Mouse (Mus musculus) limb, embryonic 11.5 days (tissue): ENCODE measurements around the gene Tmem132d. TPM values are rescaled to one million over a fixed set of nuclear protein-coding genes. Genes with fewer than 3 reads are reported as not detected.

ENCODE experiments used
- ATAC-seq: fragments of 200-750 bp; cut with Nextera tagmentation; 2 replicates; pipeline ENCODE4 v1.8.0; 2017; ENCODE audit warnings: low read depth; ENCODE audit not compliant: insufficient number of reproducible peaks, low FRiP score, low TSS enrichment
- DNase-seq: peaks from one replicate; pipeline ENCODE4 v3.0.0-alpha.2; 2015; ENCODE audit warnings: low spot score
- H3K27ac ChIP-seq: fragments of 300-500 bp; sonication (generic); replicated peaks from 2 replicates; pipeline ENCODE4 v1.5.1; 2014; ENCODE audit warnings: low read depth, mild to moderate bottlenecking, low read length
- H3K27me3 ChIP-seq: fragments of 300-500 bp; sonication (generic); 2 replicates; pipeline ENCODE4 v1.6.1; 2014; ENCODE audit warnings: mild to moderate bottlenecking, low read length, mixed read lengths; ENCODE audit not compliant: control insufficient read depth, insufficient read depth
- H3K36me3 ChIP-seq: fragments of 300-500 bp; sonication (generic); 2 replicates; pipeline ENCODE4 v1.6.1; 2014; ENCODE audit warnings: mild to moderate bottlenecking, low read length, moderate library complexity, mixed read lengths; ENCODE audit not compliant: control insufficient read depth, insufficient read depth
- H3K4me1 ChIP-seq: fragments of 300-500 bp; sonication (generic); 2 replicates; pipeline ENCODE4 v1.6.1; 2014; ENCODE audit warnings: low read length, mixed read lengths; ENCODE audit not compliant: control insufficient read depth, insufficient read depth
- H3K4me2 ChIP-seq: fragments of 300-500 bp; sonication (generic); 2 replicates; pipeline ENCODE4 v1.6.1; 2014; ENCODE audit warnings: low read depth, mild to moderate bottlenecking, moderate library complexity; ENCODE audit not compliant: severe bottlenecking
- H3K4me3 ChIP-seq: fragments of 300-500 bp; sonication (generic); 2 replicates; pipeline ENCODE4 v1.5.1; 2014; ENCODE audit warnings: low read depth, low read length
- H3K9ac ChIP-seq: fragments of 300-500 bp; sonication (generic); 2 replicates; pipeline ENCODE4 v1.6.1; 2014; ENCODE audit warnings: mild to moderate bottlenecking, low read length
- H3K9me3 ChIP-seq: fragments of 300-500 bp; sonication (generic); 2 replicates; pipeline ENCODE4 v1.6.1; 2016; ENCODE audit warnings: low read length; ENCODE audit not compliant: control insufficient read depth
- WGBS: fragments of 180-500 bp; shearing (Covaris S2); extraction: QIAGEN DNeasy Blood & Tissue Kit; methylation state at CpG from one replicate; pipeline ENCODE4 v1.1.7; 2014; 5-methylcytosine and 5-hydroxymethylcytosine counted together
- polyA plus RNA-seq: library from polyadenylated mRNA; unstranded; fragments of >200 nt; fragmentation: Nextera tagmentation; extraction: Ambion mirVana; gene quantifications from 2 replicates; pipeline ENCODE4 v1.2.1, GENCODE M21; 2014

Gene Tmem132d
- polyA plus RNA-seq, 1 experiment from 2014 or later, result 0.60 TPM

- peaks cover 5% of the 10 kb centered on the region; the same call in 1 of the 2 replicates for H3K4me1 ChIP-seq
- H3K4me2 ChIP-seq, result no peak overlapping the region
- no peak overlapping the region for H3K4me3 ChIP-seq
- H3K27me3 ChIP-seq, result no peaks in the 10 kb centered on the region
- H3K36me3 ChIP-seq, result no peaks in the 10 kb centered on the region
- WGBS, result 77% methylated on average over 7 of the region's 7 CpGs
- no peak for ATAC-seq
- no peak overlapping the region for H3K9ac ChIP-seq
- DNase-seq, result no peak
- H3K9me3 ChIP-seq, result no peaks in the 10 kb centered on the region
- no peak overlapping the region for H3K27ac ChIP-seq
Observed at GRCm38 (mm10) chr5:128336841-128337240, 96.0 kb downstream of the Tmem132d start.

GRCm38 (mm10) chr5:128332766-128333165 lies 100.1 kb downstream of the Tmem132d start:
- Histone ChIP-seq H3K27me3 (no peaks in the 10 kb centered on the region), H3K4me1 (peaks cover 5% of the 10 kb centered on the region; the same call in 1 of the 2 replicates), H3K36me3 (no peaks in the 10 kb centered on the region), H3K27ac (no peak overlapping the region), H3K4me3 (no peak overlapping the region), H3K9ac (no peak overlapping the region), H3K9me3 (no peaks in the 10 kb centered on the region; the same call in 1 of the 2 replicates), H3K4me2 (no peak overlapping the region)
- ATAC-seq (no peak), DNase-seq (no peak)
- WGBS, result 74% methylated on average over 7 of the region's 7 CpGs

- H3K4me1 ChIP-seq, result peaks cover 5% of the 10 kb centered on the region; the same call in 1 of the 2 replicates
- H3K4me2 ChIP-seq, result no peak overlapping the region
- 86% methylated on average over 8 of the region's 8 CpGs for WGBS
- H3K9me3 ChIP-seq, result no peaks in the 10 kb centered on the region; the same call in 1 of the 2 replicates
- H3K36me3 ChIP-seq, result no peaks in the 10 kb centered on the region
- H3K27me3 ChIP-seq, result no peaks in the 10 kb centered on the region
- H3K27ac ChIP-seq, result no peak overlapping the region
- DNase-seq (no peak), ATAC-seq (no peak)
- H3K9ac ChIP-seq, result no peak overlapping the region
- H3K4me3 ChIP-seq, result no peak overlapping the region
Observed at GRCm38 (mm10) chr5:128330351-128330750, 102.5 kb downstream of the Tmem132d start.

- Histone ChIP-seq H3K27ac (no peak overlapping the region), H3K4me1 (no peaks in the 10 kb centered on the region), H3K4me2 (no peak overlapping the region), H3K4me3 (no peak overlapping the region), H3K9me3 (no peaks in the 10 kb centered on the region), H3K9ac (no peak overlapping the region), H3K27me3 (no peaks in the 10 kb centered on the region), H3K36me3 (no peaks in the 10 kb centered on the region; the same call in 1 of the 2 replicates)
- DNase-seq, result no peak
- no peak for ATAC-seq
- WGBS, result 94% methylated on average over 2 of the region's 2 CpGs
Observed at GRCm38 (mm10) chr5:128302387-128302786, 130.5 kb downstream of the Tmem132d start.

- WGBS, result 80% methylated on average over 2 of the region's 2 CpGs
- DNase-seq, result no peak
- no peak for ATAC-seq
Observed at GRCm38 (mm10) chr5:128291191-128291590, 141.7 kb downstream of the Tmem132d start.

GRCm38 (mm10) chr5:128273255-128273654 lies 159.6 kb downstream of the Tmem132d start:
- Histone ChIP-seq H3K27me3 (no peaks in the 10 kb centered on the region), H3K9ac (no peak overlapping the region), H3K36me3 (no peaks in the 10 kb centered on the region), H3K27ac (no peak overlapping the region), H3K4me2 (no peak overlapping the region), H3K4me3 (no peak overlapping the region), H3K4me1 (peaks cover 7% of the 10 kb centered on the region; the same call in 1 of the 2 replicates), H3K9me3 (no peaks in the 10 kb centered on the region)
- 19% methylated on average over 6 of the region's 6 CpGs for WGBS
- no peak for ATAC-seq
- peak; percentile 25 for DNase-seq

More at GRCm38 (mm10) chr5:128291191-128291590, 141.7 kb downstream of the Tmem132d start:
- Histone ChIP-seq H3K4me2 (no peak overlapping the region), H3K9ac (no peak overlapping the region), H3K36me3 (no peaks in the 10 kb centered on the region), H3K27me3 (no peaks in the 10 kb centered on the region), H3K4me1 (no peaks in the 10 kb centered on the region), H3K9me3 (no peaks in the 10 kb centered on the region), H3K4me3 (no peak overlapping the region), H3K27ac (no peak overlapping the region)

- no peaks in the 10 kb centered on the region for H3K36me3 ChIP-seq
- WGBS, result 96% methylated on average over 6 of the region's 6 CpGs
- H3K4me1 ChIP-seq, result no peaks in the 10 kb centered on the region
- DNase-seq, result no peak
- H3K4me3 ChIP-seq, result no peak overlapping the region
- no peak overlapping the region for H3K27ac ChIP-seq
- H3K4me2 ChIP-seq, result no peak overlapping the region
- H3K9ac ChIP-seq, result no peak overlapping the region
- no peaks in the 10 kb centered on the region; the same call in 1 of the 2 replicates for H3K9me3 ChIP-seq
- no peak for ATAC-seq
- no peaks in the 10 kb centered on the region for H3K27me3 ChIP-seq
Observed at GRCm38 (mm10) chr5:128267366-128267765, 165.5 kb downstream of the Tmem132d start.

GRCm38 (mm10) chr5:128244219-128244618 lies 188.7 kb downstream of the Tmem132d start:
- DNase-seq (peak; percentile 72), ATAC-seq (peak; percentile 71; the same call in 1 of the 2 replicates)
- H3K4me1 ChIP-seq, result peaks cover 10% of the 10 kb centered on the region
- H3K36me3 ChIP-seq, result no peaks in the 10 kb centered on the region
- no peak overlapping the region for H3K9ac ChIP-seq
- H3K27ac ChIP-seq, result no peak overlapping the region
- no peak overlapping the region for H3K4me2 ChIP-seq
- H3K27me3 ChIP-seq, result no peaks in the 10 kb centered on the region
- H3K4me3 ChIP-seq, result no peak overlapping the region
- WGBS, result 10% methylated on average over 4 of the region's 4 CpGs
- H3K9me3 ChIP-seq, result no peaks in the 10 kb centered on the region
